Mouse (Mus musculus) adrenal gland, adult 2 months (tissue): Measurements from ENCODE around the gene Inpp5a. TPM values are rescaled to one million over a fixed set of nuclear protein-coding genes. Genes with fewer than 3 reads are reported as not detected.

Source experiments
- DNase-seq: peaks from one replicate; pipeline ENCODE4 v3.0.0; 2021
- polyA plus RNA-seq: library from polyadenylated mRNA; depleted of rRNA; stranded (reverse); fragments of >200 nt; gene quantifications from 2 replicates; pipeline ENCODE4 v1.2.3, GENCODE M21; 2012
- total RNA-seq, 2 experiments: library from RNA; stranded (reverse); gene quantifications; 2 replicates each; pipeline ENCODE4 v1.2.3; 2021

The Inpp5a gene
- total and polyA plus RNA-seq, 3 experiments = 46.2 to 103 (median 89.7) TPM

DNA sequence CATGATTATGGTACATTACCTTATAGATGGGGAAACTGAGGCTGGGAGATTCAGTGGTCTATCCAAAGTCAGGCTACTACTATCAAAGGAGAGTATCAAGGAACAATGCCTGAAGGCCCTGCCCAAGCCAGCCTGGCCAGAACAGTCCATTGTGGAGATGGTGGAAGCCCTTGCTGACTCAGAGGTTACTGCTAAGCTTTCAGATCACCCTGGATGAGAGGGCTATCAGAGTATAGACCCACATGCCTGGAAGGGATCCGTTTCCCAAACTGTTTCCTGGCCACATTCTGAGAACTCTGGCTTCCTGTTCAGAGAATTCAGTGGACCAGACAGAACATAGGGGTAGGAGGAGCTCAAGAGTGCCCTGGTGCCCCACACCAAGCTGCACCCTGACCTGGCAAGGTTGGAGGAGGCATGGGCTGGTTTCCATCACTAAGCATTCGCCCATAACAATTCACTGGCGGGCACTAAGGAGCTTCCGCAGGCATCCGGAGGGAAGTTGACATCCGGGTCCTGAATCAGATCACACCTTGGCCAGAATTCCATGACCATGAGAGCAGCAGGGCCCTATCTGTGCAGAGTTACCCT is 19.3 kb upstream of the Inpp5a start:
- DNase-seq = no peak

GRCm38 (mm10) chr7:139371389-139371788 is 17.5 kb upstream of the Inpp5a start:
- no peak for DNase-seq

DNA sequence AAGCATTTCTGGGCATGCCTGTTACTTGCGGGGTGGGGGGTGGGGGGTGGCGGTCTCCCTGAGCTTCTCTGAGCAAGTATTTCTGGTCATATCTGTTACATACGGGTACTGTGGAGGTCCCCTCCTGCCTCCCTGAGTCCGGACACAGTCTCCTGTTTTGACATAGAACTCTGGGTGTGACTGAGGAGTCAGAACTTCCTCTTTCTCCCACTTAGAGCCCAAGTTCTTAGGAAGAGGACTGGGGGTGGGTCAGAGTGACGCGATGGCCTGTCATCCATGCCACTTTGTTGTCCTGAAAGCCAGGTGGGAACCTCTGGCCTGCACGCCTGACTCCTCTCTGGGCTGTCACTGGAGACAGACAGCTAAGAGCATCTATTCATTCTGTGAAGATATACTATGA is 11.5 kb upstream of the Inpp5a start:
- no peak for DNase-seq

DNA sequence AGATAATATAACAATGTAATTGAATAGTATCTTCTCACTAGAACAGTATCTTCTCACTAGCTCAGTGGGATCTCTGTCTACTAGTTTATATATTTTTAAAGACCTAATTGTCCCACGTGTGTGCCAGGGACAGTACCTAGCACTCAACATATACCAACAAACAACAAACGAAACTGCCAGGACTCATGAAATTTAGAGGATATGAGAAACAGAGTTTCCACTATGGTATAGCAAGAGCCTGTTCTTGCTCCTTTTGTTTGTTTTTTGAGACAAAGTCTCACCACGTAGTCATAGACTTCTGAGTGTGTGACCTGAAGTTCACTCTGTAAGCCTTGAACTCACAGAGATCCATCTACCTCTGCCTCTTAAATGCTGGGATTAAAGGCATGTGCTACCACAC is 10.6 kb upstream of the Inpp5a start:
- no peak for DNase-seq

DNA sequence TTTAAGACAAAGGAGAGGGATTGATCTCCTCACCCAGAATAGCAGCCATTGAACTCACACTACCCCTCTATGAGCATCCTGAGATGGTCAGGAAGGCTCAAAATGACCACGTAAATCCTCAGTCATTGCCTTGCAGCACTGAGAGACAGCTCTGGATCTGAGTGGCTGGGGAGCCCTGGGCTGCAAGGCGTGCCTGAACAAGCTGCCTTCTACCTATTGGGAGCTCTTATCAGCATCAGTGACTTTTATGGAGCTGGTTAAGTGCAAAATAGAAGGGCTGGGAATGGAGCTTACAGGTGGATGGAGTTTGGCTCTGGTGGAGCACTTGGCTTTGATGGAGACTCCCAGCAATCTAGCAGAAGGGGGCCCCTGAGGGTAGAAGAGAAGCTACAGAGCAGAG is 9.2 kb upstream of the Inpp5a start:
- no peak for DNase-seq

- DNase-seq = no peak
These were observed 8.7 kb upstream of the Inpp5a start for GRCm38 (mm10) chr7:139380225-139380624.

DNA sequence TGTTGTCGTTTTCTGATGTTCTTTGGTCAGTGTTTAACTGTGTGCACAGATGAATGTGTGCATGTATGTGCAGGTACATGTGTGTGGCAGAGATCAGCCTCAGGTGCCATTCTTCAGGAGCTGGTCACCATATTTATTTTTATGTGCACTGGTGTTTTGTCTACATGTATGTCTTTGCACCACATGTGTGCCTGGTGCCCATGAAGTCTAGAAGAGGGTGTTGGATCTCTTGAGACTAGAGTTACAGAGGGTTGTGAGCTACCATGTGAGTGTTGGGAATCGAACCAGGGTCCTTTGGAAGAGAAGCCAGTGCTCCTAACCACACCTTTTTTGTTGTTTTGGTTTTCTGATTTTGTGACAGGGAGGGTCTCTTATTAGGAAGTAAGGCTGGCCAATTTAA is 7.0 kb upstream of the Inpp5a start:
- no peak for DNase-seq

DNA sequence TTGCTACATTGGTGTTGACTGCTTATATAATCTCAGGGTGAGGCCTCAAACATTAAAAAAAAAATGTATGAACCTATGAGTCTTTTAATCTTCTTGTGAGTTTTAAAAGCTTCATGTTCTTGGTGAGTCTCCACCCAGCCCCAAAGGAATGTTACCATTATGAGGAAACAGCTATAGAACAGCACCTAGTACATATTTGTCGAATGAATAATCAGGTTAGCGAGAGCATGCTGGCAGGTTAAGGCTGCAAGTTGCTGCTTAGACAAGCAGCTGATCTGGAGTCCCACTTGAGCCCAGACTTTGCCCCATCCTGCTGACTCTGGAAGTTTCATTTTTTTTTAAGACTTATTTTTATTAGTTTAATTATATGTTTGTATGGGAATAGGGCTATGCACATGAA is 6.1 kb upstream of the Inpp5a start:
- DNase-seq = no peak

DNA sequence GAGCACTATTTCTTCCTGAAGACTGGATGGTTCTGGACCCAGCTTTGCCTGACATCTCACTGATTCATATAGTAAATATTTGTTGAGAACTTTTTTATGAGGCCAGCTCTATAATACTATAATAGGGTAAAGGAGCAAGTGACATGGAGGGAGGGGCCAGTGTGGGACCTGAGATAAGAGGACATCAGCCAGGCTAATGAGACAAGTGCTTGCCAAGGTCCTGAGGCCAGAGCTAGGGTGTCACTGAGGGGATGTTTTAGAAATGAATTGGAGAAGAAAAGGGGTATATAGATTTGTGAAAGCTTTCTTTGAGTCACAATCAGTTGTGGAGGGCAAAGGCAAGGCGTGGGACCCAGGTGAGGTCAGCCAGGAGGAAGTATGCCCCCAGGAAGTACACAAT is 4.4 kb upstream of the Inpp5a start:
- DNase-seq = no peak

- DNase-seq = no peak
These were observed 3.9 kb upstream of the Inpp5a start for GRCm38 (mm10) chr7:139384916-139385530.

DNA sequence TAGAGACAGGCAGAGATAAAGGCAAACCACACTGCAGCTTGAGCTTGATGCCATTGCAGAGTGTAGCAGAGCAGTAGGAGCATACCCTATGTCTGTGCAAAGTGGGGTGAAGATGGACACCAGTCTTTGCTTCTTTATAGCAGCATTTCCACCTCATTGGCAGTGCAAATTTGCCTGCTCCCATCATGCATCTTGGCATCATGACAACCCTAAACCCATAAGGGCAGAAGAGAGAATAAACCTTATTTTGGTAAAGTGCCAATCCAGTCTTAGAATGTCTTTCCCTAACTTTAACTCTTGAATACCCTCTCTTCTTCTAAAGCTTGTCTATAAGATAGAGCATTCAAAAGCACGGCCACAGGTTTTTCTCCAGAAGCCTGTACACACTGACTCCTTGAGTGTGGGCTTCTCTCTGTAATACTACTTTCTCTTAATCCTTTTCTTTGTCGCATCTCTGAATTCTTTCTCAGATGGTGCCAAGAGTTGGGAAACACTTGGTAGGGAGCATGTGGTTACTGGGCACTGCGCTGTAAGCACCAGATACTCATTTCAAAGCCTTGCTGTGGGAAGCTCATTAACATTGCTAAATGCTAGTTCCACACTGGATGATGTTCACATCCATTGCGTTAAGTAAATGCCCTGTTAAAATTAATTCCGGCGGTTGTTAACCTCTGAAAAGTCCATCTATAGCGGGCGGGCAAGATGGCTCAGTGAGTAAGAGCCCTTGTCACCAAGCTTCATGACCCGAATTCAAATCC is 1.8 kb upstream of the Inpp5a start:
- no peak for DNase-seq

- no peak for DNase-seq
These were observed 814 bp upstream of the Inpp5a start for GRCm38 (mm10) chr7:139387921-139388669.

DNA sequence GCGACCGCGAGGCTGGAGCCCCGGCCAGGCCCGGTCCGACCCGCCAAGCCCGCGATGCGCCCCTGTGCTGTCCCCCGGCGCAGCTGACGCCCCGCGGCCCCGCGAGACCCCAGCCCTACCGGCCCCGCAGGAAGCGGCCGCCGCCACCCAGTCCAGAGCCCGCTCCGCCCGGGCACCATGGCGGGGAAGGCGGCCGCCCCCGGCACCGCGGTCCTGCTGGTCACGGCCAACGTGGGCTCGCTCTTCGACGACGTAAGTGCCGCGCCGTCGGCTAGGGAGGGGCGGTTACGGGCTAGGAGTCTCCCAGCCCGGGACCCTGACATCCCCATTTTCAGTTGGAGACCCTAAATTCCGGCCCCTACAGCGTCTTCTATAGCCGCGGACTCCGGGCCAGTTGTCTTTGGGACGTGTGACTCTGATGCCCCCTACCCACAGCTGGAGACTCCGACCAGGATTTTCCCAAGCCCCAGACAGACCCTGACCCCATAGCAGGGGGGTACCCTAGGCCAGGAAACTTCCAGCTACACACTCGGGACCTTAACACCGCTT is 378 bp downstream of the Inpp5a start:
- peak; percentile 52 for DNase-seq

GRCm38 (mm10) chr7:139390380-139390779 is 1.5 kb downstream of the Inpp5a start:
- peak; percentile 68 for DNase-seq

GRCm38 (mm10) chr7:139390926-139391325 is 2.0 kb downstream of the Inpp5a start:
- no peak for DNase-seq

DNA sequence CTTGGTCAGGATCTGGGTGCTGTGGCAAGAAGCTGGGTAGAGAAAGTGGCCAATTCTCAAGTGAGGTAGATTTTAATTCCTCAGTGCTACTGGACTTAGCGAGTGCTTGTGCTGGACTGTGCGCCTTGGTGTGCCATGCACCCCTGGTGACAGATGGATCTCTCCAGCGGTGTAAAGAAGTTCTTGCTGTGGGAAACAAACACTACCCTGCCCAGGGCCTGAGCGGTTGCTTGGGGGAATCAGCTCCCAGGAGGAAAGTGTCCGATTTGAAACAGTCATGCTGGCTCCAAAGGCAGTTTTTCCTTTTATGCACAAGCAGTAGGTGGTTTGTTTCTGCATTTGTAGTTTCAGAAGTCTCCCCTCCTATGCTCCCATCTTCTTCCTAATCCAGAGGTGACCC is 2.8 kb downstream of the Inpp5a start:
- no peak for DNase-seq

GRCm38 (mm10) chr7:139392106-139392505 is 3.2 kb downstream of the Inpp5a start:
- no peak for DNase-seq

DNA sequence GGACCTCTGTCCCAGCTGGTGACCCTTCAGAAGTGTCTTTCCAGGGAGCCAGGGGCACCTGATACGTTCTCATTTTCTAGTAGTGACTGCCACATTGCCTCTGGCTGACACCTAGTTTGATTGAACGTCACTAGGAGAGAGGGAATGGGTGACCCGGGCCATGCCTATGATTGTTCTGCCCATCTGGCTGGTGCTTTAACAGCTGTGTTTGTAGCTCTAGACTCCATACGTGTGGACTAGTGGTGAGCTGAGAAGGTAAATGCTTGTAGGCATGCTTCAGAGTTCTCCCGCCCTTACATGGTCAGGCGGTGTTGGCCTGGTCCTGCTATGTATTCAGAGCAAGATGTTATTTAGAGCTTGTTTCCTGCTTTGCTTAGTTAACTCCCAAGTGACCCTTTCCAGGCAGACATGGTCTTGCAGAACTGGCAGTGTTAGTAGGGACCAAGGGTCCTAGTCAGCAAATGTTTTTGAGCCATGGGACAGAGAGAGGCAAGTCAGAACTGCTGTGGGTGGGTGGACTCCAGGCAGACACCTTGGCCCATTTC is 3.9 kb downstream of the Inpp5a start:
- no peak for DNase-seq

DNA sequence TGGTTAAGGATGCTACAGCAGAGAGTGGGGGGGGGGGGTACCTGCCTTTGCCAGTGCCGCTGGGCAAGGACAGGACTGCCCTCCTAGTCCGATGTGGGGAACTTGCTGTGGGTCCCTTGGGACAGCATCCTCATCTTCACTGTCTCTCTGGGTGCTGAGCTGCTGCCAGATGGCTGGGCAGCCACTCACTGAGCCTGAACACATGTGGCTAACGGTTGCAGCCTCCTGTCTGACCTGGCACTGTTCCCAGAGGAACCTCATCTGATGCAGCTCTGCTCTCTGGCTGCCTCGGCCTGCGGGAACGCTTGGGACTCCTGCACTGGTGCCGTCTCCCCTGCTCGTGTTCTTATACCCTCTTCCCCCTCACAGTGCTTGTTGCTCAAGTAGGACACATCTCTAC is 8.6 kb downstream of the Inpp5a start:
- peak; percentile 74 for DNase-seq

- DNase-seq = no peak
These were observed 9.2 kb downstream of the Inpp5a start for GRCm38 (mm10) chr7:139398111-139398510.

DNA sequence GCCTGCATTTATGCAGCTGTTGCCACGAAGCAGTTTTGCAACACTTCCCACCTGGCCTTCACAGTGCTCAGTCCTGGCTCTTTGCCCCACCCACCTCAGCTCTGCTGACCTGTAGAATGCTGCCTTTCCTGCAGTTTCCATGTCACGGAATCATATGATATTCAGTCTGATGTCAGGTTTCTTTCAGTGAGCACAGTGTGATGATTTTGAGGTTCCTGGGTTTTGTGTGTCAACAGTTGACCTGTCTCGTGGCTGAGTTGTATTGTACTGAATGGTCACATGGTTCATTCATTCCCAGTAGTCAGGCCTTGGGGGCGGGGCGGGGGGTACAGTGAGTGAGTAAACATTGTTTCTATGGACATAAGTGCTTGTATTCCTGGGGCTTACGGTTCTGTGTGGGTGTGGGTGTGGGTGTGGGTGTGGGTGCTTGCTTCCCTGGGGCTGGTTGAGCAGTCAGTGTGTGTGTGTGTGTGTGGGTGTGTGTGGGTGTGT is 9.7 kb downstream of the Inpp5a start:
- no peak for DNase-seq

- no peak for DNase-seq
These were observed 10.7 kb downstream of the Inpp5a start for GRCm38 (mm10) chr7:139399572-139399971.
